Mouse (Mus musculus): ENCODE measurements around the gene Ehd1. TPM values are rescaled to one million over a fixed set of nuclear protein-coding genes. Genes with fewer than 3 reads are reported as not detected.
A peak's percentile ranks its signal among the peaks of the same experiment; 100 is the strongest.

The Ehd1 gene
- polyA plus RNA-seq, 1 experiment, result 81.0 TPM

GRCm38 (mm10) chr19:6321358-6321757, 44.8 kb downstream of the Ehd1 start:
- Histone ChIP-seq H3K27ac (ENCODE audit: insufficient read depth, low read length) (0 out of 2 replicates have a peak overlapping the region, but pooled peaks have one; percentile 2), H3K4me1 (ENCODE audit: control insufficient read depth, insufficient read depth, low read length) (peaks cover 4% of the 10 kb centered on the region), H3K4me3 (ENCODE audit: low read depth, low read length) (peak overlapping the region; percentile 4; the same call in 1 of the 2 replicates), H3K9me3 (replicated peaks; ENCODE audit: control insufficient read depth, insufficient read depth, low read length, poor library complexity, severe bottlenecking) (no peaks in the 10 kb centered on the region), H3K36me3 (ENCODE audit: control insufficient read depth, insufficient read depth, low read length, poor library complexity, severe bottlenecking) (peaks cover 28% of the 10 kb centered on the region), H3K9ac (ENCODE audit: low read depth, poor library complexity, severe bottlenecking) (no peak overlapping the region), H3K27me3 (ENCODE audit: control insufficient read depth, insufficient read depth, low read length, poor library complexity, severe bottlenecking) (no peaks in the 10 kb centered on the region)
- TF ChIP-seq CTCF (IDR thresholded peaks at IDR 0.05; ENCODE audit: low read depth, low read length) (no peak), POLR2A (IDR thresholded peaks at IDR 0.05; ENCODE audit: insufficient read depth, low read length) (no peak), EP300 (IDR thresholded peaks at IDR 0.05; ENCODE audit: insufficient read depth, low read depth, low read length) (no peak)

GRCm38 (mm10) chr19:6321786-6322621, 45.5 kb downstream of the Ehd1 start:
- Histone ChIP-seq H3K9ac (ENCODE audit: low read depth, poor library complexity, severe bottlenecking) (no peak overlapping the region), H3K4me1 (ENCODE audit: control insufficient read depth, insufficient read depth, low read length) (peaks cover 4% of the 10 kb centered on the region), H3K9me3 (replicated peaks; ENCODE audit: control insufficient read depth, insufficient read depth, low read length, poor library complexity, severe bottlenecking) (no peaks in the 10 kb centered on the region), H3K4me3 (ENCODE audit: low read depth, low read length) (peak overlapping the region; percentile 4; the same call in 1 of the 2 replicates), H3K27ac (ENCODE audit: insufficient read depth, low read length) (0 out of 2 replicates have a peak overlapping the region, but pooled peaks have one; percentile 2), H3K27me3 (ENCODE audit: control insufficient read depth, insufficient read depth, low read length, poor library complexity, severe bottlenecking) (no peaks in the 10 kb centered on the region), H3K36me3 (ENCODE audit: control insufficient read depth, insufficient read depth, low read length, poor library complexity, severe bottlenecking) (peaks cover 22% of the 10 kb centered on the region)
- TF ChIP-seq EP300 (IDR thresholded peaks at IDR 0.05; ENCODE audit: insufficient read depth, low read depth, low read length), result 0 out of 2 replicates have a peak, but pooled peaks have one; percentile 46
- no peak for TF ChIP-seq CTCF (IDR thresholded peaks at IDR 0.05; ENCODE audit: low read depth, low read length)

GRCm38 (mm10) chr19:6324751-6325150, 48.2 kb downstream of the Ehd1 start:
- Histone ChIP-seq H3K4me1 (ENCODE audit: control insufficient read depth, insufficient read depth, low read length) (peaks cover 4% of the 10 kb centered on the region), H3K36me3 (ENCODE audit: control insufficient read depth, insufficient read depth, low read length, poor library complexity, severe bottlenecking) (peaks cover 8% of the 10 kb centered on the region; the same call in 1 of the 2 replicates), H3K27me3 (ENCODE audit: control insufficient read depth, insufficient read depth, low read length, poor library complexity, severe bottlenecking) (no peaks in the 10 kb centered on the region), H3K27ac (ENCODE audit: insufficient read depth, low read length) (no peak overlapping the region), H3K9me3 (replicated peaks; ENCODE audit: control insufficient read depth, insufficient read depth, low read length, poor library complexity, severe bottlenecking) (no peaks in the 10 kb centered on the region), H3K9ac (ENCODE audit: low read depth, poor library complexity, severe bottlenecking) (no peak overlapping the region), H3K4me3 (ENCODE audit: low read depth, low read length) (no peak overlapping the region)
- TF ChIP-seq EP300 (IDR thresholded peaks at IDR 0.05; ENCODE audit: insufficient read depth, low read depth, low read length) (no peak), CTCF (IDR thresholded peaks at IDR 0.05; ENCODE audit: low read depth, low read length) (no peak), POLR2A (IDR thresholded peaks at IDR 0.05; ENCODE audit: insufficient read depth, low read length) (no peak)

GRCm38 (mm10) chr19:6331178-6331577, 54.7 kb downstream of the Ehd1 start:
- Histone ChIP-seq H3K9me3 (replicated peaks; ENCODE audit: control insufficient read depth, insufficient read depth, low read length, poor library complexity, severe bottlenecking) (no peaks in the 10 kb centered on the region), H3K4me3 (ENCODE audit: low read depth, low read length) (no peak overlapping the region), H3K27ac (ENCODE audit: insufficient read depth, low read length) (no peak overlapping the region), H3K4me1 (ENCODE audit: control insufficient read depth, insufficient read depth, low read length) (no peaks in the 10 kb centered on the region), H3K36me3 (ENCODE audit: control insufficient read depth, insufficient read depth, low read length, poor library complexity, severe bottlenecking) (no peaks in the 10 kb centered on the region), H3K27me3 (ENCODE audit: control insufficient read depth, insufficient read depth, low read length, poor library complexity, severe bottlenecking) (no peaks in the 10 kb centered on the region), H3K9ac (ENCODE audit: low read depth, poor library complexity, severe bottlenecking) (no peak overlapping the region)
- TF ChIP-seq CTCF (IDR thresholded peaks at IDR 0.05; ENCODE audit: low read depth, low read length), result no peak
- TF ChIP-seq POLR2A (IDR thresholded peaks at IDR 0.05; ENCODE audit: insufficient read depth, low read length), result no peak
- no peak for TF ChIP-seq EP300 (IDR thresholded peaks at IDR 0.05; ENCODE audit: insufficient read depth, low read depth, low read length)

GRCm38 (mm10) chr19:6331719-6332516, 55.4 kb downstream of the Ehd1 start:
- Histone ChIP-seq H3K27ac (ENCODE audit: insufficient read depth, low read length) (no peak overlapping the region), H3K27me3 (ENCODE audit: control insufficient read depth, insufficient read depth, low read length, poor library complexity, severe bottlenecking) (no peaks in the 10 kb centered on the region), H3K36me3 (ENCODE audit: control insufficient read depth, insufficient read depth, low read length, poor library complexity, severe bottlenecking) (no peaks in the 10 kb centered on the region), H3K4me1 (ENCODE audit: control insufficient read depth, insufficient read depth, low read length) (no peaks in the 10 kb centered on the region), H3K9ac (ENCODE audit: low read depth, poor library complexity, severe bottlenecking) (no peak overlapping the region), H3K4me3 (ENCODE audit: low read depth, low read length) (no peak overlapping the region), H3K9me3 (replicated peaks; ENCODE audit: control insufficient read depth, insufficient read depth, low read length, poor library complexity, severe bottlenecking) (no peaks in the 10 kb centered on the region)
- no peak for TF ChIP-seq EP300 (IDR thresholded peaks at IDR 0.05; ENCODE audit: insufficient read depth, low read depth, low read length)
- no peak for TF ChIP-seq POLR2A (IDR thresholded peaks at IDR 0.05; ENCODE audit: insufficient read depth, low read length)
- TF ChIP-seq CTCF (IDR thresholded peaks at IDR 0.05; ENCODE audit: low read depth, low read length), result peak; percentile 4
